Mouse (Mus musculus): Measurements from ENCODE around the gene Fbxw2. TPM values are rescaled to one million over a fixed set of nuclear protein-coding genes. Genes with fewer than 3 reads are reported as not detected.
"Not testable (repeated sequence)": the region's sequence is repeated elsewhere in the genome, so short reads cannot be mapped to it uniquely, and the experiment has no call there.

Gene Fbxw2
- polyA plus RNA-seq, 1 experiment from 2014 or later, result 75.3 TPM

DNA sequence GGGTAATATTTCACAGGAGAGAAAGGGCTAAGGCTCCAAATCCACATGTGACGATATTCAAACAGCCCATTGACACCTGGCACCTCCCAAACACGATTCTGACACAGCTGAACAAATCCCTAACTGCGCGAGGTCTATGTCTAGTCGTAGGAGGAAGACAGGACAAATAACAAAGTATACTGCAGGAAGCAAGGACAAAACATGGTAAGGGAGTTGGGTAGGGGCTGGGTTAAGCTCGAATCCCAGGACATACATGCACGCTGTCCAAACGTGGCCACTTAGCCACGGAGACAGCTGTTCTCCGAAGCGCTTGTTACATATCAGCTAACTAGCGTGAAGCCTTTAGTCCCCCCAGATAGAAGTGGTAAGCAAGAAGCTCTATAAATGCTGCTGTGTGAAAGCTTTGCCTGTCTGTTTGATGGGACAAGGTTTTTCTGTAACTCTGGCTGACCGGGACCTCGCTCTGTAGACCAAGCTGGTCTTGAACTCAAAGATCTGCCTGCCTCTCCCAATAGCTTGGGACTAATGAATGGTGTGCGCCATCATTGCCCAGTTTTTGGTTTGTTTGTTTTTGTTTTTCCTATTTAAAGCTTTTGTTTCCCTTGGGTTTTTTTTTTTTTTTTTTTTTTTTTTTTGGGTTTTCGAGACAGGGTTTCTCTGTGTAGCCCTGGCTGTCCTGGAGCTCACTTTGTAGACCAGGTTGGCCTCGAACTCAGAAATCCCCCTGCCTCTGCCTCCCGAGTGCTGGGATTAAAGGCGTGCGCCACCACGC lies 535 bp upstream of the Fbxw2 start:
- H3K4me1 ChIP-seq (ENCODE audit: control insufficient read depth, insufficient read depth, low read length), result peaks cover 11% of the 10 kb centered on the region
- peak overlapping the region; percentile 88 for H3K27ac ChIP-seq (replicated peaks; ENCODE audit: low read depth, low read length)
- no peaks in the 10 kb centered on the region for H3K9me3 ChIP-seq (ENCODE audit: control insufficient read depth, low read length)
- no peaks in the 10 kb centered on the region for H3K27me3 ChIP-seq (ENCODE audit: control insufficient read depth, insufficient read depth, low read length)
- WGBS, result 33% methylated on average over 20 of the region's 21 CpGs
- H3K4me3 ChIP-seq (replicated peaks; ENCODE audit: low read depth, low read length), result peak overlapping the region; percentile 95
- no peak for DNase-seq
- H3K9ac ChIP-seq (replicated peaks; ENCODE audit: low read length), result peak overlapping the region; percentile 95
- peak; percentile 20; the same call in 1 of the 2 replicates for ATAC-seq (ENCODE audit: low FRiP score, low TSS enrichment)
- peaks cover 8% of the 10 kb centered on the region for H3K36me3 ChIP-seq (ENCODE audit: control insufficient read depth, insufficient read depth, low read length)
- H3K4me2 ChIP-seq (ENCODE audit: low read length), result peak overlapping the region; percentile 70

DNA sequence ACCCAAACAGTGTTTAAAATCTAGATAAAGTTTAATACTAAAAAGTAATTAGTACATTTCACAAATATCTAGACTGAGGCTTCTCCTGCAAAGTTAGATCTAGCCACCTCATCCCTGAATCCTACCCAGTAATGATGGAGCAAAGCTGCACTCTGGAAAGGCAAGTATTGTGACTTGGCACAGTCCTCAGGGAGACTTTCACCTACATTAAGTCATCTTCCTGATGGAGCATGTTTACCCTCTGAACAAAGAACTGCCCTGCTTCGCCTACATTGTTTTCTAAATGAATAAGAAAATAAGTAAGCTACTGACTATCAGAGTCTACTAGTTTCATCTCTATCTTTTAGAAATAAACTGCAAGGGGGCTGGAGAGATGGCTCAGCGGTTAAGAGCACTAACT lies 7.6 kb downstream of the Fbxw2 start:
- H3K4me2 ChIP-seq (ENCODE audit: low read length), result no peak overlapping the region
- DNase-seq (no peak), ATAC-seq (ENCODE audit: low FRiP score, low TSS enrichment) (no peak)
- H3K27me3 ChIP-seq (ENCODE audit: control insufficient read depth, insufficient read depth, low read length), result no peaks in the 10 kb centered on the region
- H3K36me3 ChIP-seq (ENCODE audit: control insufficient read depth, insufficient read depth, low read length), result peaks cover 39% of the 10 kb centered on the region
- no peak overlapping the region for H3K9ac ChIP-seq (replicated peaks; ENCODE audit: low read length)
- no peaks in the 10 kb centered on the region for H3K4me1 ChIP-seq (ENCODE audit: control insufficient read depth, insufficient read depth, low read length)
- no peak overlapping the region for H3K27ac ChIP-seq (replicated peaks; ENCODE audit: low read depth, low read length)
- 94% methylated on average over 2 of the region's 2 CpGs for WGBS
- H3K4me3 ChIP-seq (replicated peaks; ENCODE audit: low read depth, low read length), result no peak overlapping the region
- H3K9me3 ChIP-seq (ENCODE audit: control insufficient read depth, low read length), result no peaks in the 10 kb centered on the region

DNA sequence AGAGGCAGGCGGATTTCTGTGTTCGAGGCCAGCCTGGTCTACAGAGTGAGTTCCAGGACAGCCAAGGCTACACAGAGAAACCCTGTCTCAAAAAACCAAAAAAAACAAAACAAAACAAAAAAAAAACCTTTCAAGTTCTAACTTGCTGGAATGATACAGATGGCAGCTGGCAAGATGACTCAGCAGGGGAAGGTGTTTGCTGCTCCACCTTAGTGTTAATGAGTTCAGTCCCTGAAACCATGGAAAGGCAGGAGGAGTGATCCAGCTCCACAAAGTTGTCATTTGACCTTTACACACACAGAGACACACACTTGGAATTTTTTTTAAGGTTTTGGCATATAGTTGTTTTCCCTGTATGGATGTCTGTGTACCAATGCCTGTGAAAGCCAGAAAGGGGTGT lies 10.2 kb downstream of the Fbxw2 start:
- H3K9ac ChIP-seq (replicated peaks; ENCODE audit: low read length); ATAC-seq (ENCODE audit: low FRiP score, low TSS enrichment); H3K4me1 ChIP-seq (ENCODE audit: control insufficient read depth, insufficient read depth, low read length); H3K27ac ChIP-seq (replicated peaks; ENCODE audit: low read depth, low read length); DNase-seq; H3K9me3 ChIP-seq (ENCODE audit: control insufficient read depth, low read length); H3K4me2 ChIP-seq (ENCODE audit: low read length); H3K27me3 ChIP-seq (ENCODE audit: control insufficient read depth, insufficient read depth, low read length); H3K4me3 ChIP-seq (replicated peaks; ENCODE audit: low read depth, low read length): not testable (repeated sequence)
- H3K36me3 ChIP-seq (ENCODE audit: control insufficient read depth, insufficient read depth, low read length), result peaks cover 51% of the 10 kb centered on the region
- WGBS, result 92% methylated on average over 2 of the region's 2 CpGs

DNA sequence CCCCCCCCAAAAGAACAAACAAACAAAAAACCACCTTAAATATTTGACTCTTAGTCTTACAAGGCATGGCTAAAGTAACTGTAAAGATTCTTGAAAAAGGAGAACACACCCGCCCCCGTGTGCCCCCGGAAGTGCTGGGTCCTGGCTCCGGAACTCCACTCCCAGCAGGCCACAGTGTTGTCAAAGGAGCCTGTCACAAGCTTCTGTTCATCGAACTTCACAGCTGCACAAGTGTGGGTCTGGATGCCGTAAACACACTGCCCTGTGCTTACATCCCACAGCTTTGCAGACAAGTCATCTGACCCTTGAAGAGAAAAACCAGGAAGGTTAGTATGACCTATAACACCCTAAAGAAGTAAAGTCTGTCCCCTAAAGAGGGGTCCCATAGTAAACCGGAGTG lies 13.4 kb downstream of the Fbxw2 start:
- H3K4me3 ChIP-seq (replicated peaks; ENCODE audit: low read depth, low read length), result no peak overlapping the region
- peaks cover 62% of the 10 kb centered on the region for H3K36me3 ChIP-seq (ENCODE audit: control insufficient read depth, insufficient read depth, low read length)
- H3K27ac ChIP-seq (replicated peaks; ENCODE audit: low read depth, low read length), result no peak overlapping the region
- WGBS, result 93% methylated on average over 7 of the region's 7 CpGs
- H3K9me3 ChIP-seq (ENCODE audit: control insufficient read depth, low read length), result no peaks in the 10 kb centered on the region
- ATAC-seq (ENCODE audit: low FRiP score, low TSS enrichment) (no peak), DNase-seq (no peak)
- no peaks in the 10 kb centered on the region for H3K4me1 ChIP-seq (ENCODE audit: control insufficient read depth, insufficient read depth, low read length)
- no peaks in the 10 kb centered on the region for H3K27me3 ChIP-seq (ENCODE audit: control insufficient read depth, insufficient read depth, low read length)
- H3K4me2 ChIP-seq (ENCODE audit: low read length), result no peak overlapping the region
- H3K9ac ChIP-seq (replicated peaks; ENCODE audit: low read length), result no peak overlapping the region

DNA sequence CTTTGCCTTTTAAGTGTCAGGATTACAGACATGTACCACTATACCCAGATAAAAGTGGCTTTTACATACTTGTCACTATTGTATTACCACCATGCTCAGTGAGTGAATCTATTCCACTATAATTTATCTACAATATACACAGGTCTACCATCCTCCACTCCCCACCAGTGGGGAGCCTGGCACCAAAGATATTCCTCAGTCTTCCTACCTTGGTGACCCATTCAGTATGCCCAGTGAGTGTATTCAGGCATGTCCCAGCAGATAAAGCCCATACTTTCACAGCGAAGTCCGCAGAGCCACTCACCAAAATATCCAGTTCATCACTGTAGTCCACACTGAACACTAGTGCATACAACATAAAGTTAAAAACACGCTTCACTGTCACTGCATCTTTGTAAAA lies 15.3 kb downstream of the Fbxw2 start:
- no peak overlapping the region for H3K4me2 ChIP-seq (ENCODE audit: low read length)
- WGBS, result 94% methylated on average over 3 of the region's 3 CpGs
- H3K27me3 ChIP-seq (ENCODE audit: control insufficient read depth, insufficient read depth, low read length), result no peaks in the 10 kb centered on the region
- H3K4me1 ChIP-seq (ENCODE audit: control insufficient read depth, insufficient read depth, low read length), result no peaks in the 10 kb centered on the region
- H3K4me3 ChIP-seq (replicated peaks; ENCODE audit: low read depth, low read length), result no peak overlapping the region
- no peak overlapping the region for H3K9ac ChIP-seq (replicated peaks; ENCODE audit: low read length)
- H3K36me3 ChIP-seq (ENCODE audit: control insufficient read depth, insufficient read depth, low read length), result peaks cover 71% of the 10 kb centered on the region
- DNase-seq (no peak), ATAC-seq (ENCODE audit: low FRiP score, low TSS enrichment) (no peak)
- no peaks in the 10 kb centered on the region for H3K9me3 ChIP-seq (ENCODE audit: control insufficient read depth, low read length)
- no peak overlapping the region for H3K27ac ChIP-seq (replicated peaks; ENCODE audit: low read depth, low read length)

DNA sequence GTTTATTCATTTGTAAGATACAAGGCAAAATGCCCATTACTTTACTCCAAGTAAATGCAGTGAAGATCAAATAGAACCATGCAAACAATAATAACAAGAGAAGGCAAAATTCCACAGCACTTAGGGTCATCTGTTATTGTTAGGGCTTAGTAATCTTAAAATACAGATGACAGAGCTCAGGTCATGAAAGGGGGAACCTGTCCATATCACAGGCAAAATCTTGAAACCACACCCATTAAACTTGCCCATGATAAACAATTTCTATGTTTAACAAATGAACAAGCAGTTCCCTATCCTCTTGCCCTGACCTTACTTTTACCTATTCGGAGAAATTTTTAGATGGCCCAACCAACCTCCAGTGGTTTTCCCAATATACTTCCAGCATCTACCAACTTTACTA lies 16.5 kb downstream of the Fbxw2 start:
- WGBS, result 98% methylated on average over 1 of the region's 1 CpGs
- H3K4me3 ChIP-seq (replicated peaks; ENCODE audit: low read depth, low read length), result no peak overlapping the region

DNA sequence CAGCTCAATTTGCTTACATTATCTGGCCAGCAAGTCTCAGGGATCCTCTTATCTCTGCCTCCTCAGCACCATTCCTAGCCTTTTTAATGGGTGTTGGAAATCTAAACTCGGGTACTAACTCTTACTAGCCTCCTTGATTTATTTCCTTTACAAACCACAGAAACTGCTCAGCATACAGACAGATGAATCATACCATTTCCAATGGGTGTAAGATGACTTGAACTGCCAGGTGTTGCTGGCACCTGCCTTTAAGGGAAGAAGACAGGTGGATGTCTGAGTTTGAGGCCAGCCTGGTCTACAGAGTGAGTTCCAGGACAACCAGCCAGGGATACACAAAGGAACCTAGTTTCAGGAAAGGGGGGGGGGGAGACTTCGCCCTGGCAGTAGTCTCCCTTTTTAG lies 18.1 kb downstream of the Fbxw2 start:
- 91% methylated on average over 2 of the region's 2 CpGs for WGBS
- H3K36me3 ChIP-seq (ENCODE audit: control insufficient read depth, insufficient read depth, low read length), result peaks cover 53% of the 10 kb centered on the region

More for the DNA sequence above, 16.5 kb downstream of the Fbxw2 start:
- H3K4me1 ChIP-seq (ENCODE audit: control insufficient read depth, insufficient read depth, low read length), result no peaks in the 10 kb centered on the region
- H3K4me2 ChIP-seq (ENCODE audit: low read length), result no peak overlapping the region
- H3K27me3 ChIP-seq (ENCODE audit: control insufficient read depth, insufficient read depth, low read length), result no peaks in the 10 kb centered on the region
- DNase-seq, result no peak
- H3K9ac ChIP-seq (replicated peaks; ENCODE audit: low read length), result no peak overlapping the region
- ATAC-seq (ENCODE audit: low FRiP score, low TSS enrichment), result no peak
- no peaks in the 10 kb centered on the region for H3K9me3 ChIP-seq (ENCODE audit: control insufficient read depth, low read length)
- peaks cover 67% of the 10 kb centered on the region for H3K36me3 ChIP-seq (ENCODE audit: control insufficient read depth, insufficient read depth, low read length)
- H3K27ac ChIP-seq (replicated peaks; ENCODE audit: low read depth, low read length), result no peak overlapping the region

DNA sequence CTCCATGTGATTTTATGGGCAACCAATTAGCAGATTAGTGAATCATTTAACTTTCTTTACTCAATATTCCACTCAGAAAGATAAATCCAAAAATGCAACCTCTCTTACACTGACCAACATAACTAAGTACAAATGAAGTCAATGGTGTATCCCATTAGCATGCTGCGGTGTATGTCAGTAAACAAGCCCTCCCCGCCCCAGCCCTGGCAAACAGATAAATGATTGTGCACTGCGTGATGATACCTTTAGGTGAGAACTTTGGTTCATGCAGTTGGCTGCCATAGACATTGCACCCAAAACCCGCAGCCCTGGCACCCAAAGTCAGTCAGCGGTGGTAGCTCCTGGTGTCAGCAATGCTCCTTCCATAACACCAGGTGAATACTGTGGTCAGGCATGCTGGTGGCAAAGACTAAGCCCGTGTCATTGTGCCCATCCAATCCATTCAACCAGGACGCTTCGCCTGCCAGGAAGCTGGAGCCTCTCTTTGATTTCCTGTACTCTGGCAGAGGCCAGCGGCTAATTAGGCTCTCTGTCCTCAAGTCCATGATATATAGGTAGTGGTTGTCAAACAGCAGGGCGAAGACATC lies 20.7 kb downstream of the Fbxw2 start:
- H3K4me2 ChIP-seq (ENCODE audit: low read length), result no peak overlapping the region
- no peak overlapping the region for H3K4me3 ChIP-seq (replicated peaks; ENCODE audit: low read depth, low read length)
- ATAC-seq (ENCODE audit: low FRiP score, low TSS enrichment), result no peak
- H3K27ac ChIP-seq (replicated peaks; ENCODE audit: low read depth, low read length), result no peak overlapping the region
- 93% methylated on average over 10 of the region's 10 CpGs for WGBS
- H3K4me1 ChIP-seq (ENCODE audit: control insufficient read depth, insufficient read depth, low read length), result peaks cover 6% of the 10 kb centered on the region
- no peak overlapping the region for H3K9ac ChIP-seq (replicated peaks; ENCODE audit: low read length)
- no peak for DNase-seq
- H3K27me3 ChIP-seq (ENCODE audit: control insufficient read depth, insufficient read depth, low read length), result no peaks in the 10 kb centered on the region
- H3K36me3 ChIP-seq (ENCODE audit: control insufficient read depth, insufficient read depth, low read length), result peaks cover 28% of the 10 kb centered on the region
- H3K9me3 ChIP-seq (ENCODE audit: control insufficient read depth, low read length), result no peaks in the 10 kb centered on the region

More for the DNA sequence above, 18.1 kb downstream of the Fbxw2 start:
- H3K4me2 ChIP-seq (ENCODE audit: low read length), result no peak overlapping the region
- DNase-seq (no peak), ATAC-seq (ENCODE audit: low FRiP score, low TSS enrichment) (no peak)
- no peak overlapping the region for H3K4me3 ChIP-seq (replicated peaks; ENCODE audit: low read depth, low read length)
- H3K9ac ChIP-seq (replicated peaks; ENCODE audit: low read length), result no peak overlapping the region
- no peaks in the 10 kb centered on the region for H3K9me3 ChIP-seq (ENCODE audit: control insufficient read depth, low read length)
- H3K27me3 ChIP-seq (ENCODE audit: control insufficient read depth, insufficient read depth, low read length), result no peaks in the 10 kb centered on the region
- peaks cover 6% of the 10 kb centered on the region for H3K4me1 ChIP-seq (ENCODE audit: control insufficient read depth, insufficient read depth, low read length)
- no peak overlapping the region for H3K27ac ChIP-seq (replicated peaks; ENCODE audit: low read depth, low read length)

DNA sequence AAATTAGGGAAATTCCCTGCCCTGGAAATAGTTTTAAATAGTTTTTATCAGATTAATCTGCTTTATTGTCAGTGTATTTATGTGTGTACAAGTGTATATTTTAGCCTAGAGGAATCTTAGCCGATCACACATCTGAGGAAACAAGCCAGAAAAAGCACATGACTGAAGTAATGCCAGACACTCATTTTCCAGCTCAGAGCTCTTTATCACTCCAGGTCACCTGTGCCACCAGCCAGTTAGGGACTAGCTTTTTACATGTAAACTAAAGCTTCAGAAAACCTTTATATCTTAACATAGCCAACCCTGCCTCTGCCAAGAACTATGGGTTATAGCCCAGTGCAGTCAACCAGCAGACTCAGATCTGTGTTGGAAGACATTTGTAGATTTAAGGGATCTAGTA lies 21.3 kb downstream of the Fbxw2 start:
- no peak overlapping the region for H3K4me2 ChIP-seq (ENCODE audit: low read length)
- peaks cover 6% of the 10 kb centered on the region for H3K4me1 ChIP-seq (ENCODE audit: control insufficient read depth, insufficient read depth, low read length)
- no peak overlapping the region for H3K4me3 ChIP-seq (replicated peaks; ENCODE audit: low read depth, low read length)
- ATAC-seq (ENCODE audit: low FRiP score, low TSS enrichment) (no peak), DNase-seq (no peak)
- H3K27me3 ChIP-seq (ENCODE audit: control insufficient read depth, insufficient read depth, low read length), result no peaks in the 10 kb centered on the region
- no peak overlapping the region for H3K9ac ChIP-seq (replicated peaks; ENCODE audit: low read length)
- no peaks in the 10 kb centered on the region for H3K9me3 ChIP-seq (ENCODE audit: control insufficient read depth, low read length)
- H3K27ac ChIP-seq (replicated peaks; ENCODE audit: low read depth, low read length), result no peak overlapping the region
- WGBS, result 85% methylated on average over 1 of the region's 1 CpGs
- peaks cover 23% of the 10 kb centered on the region for H3K36me3 ChIP-seq (ENCODE audit: control insufficient read depth, insufficient read depth, low read length)
